Mouse (Mus musculus) lung, embryonic 16.5 days (tissue): ENCODE measurements at regions not wholly inside any gene's neighbourhood (a gene's known extent, or its start where the extent isn't known, plus 50 kb on each side); places are given as distances from the start of the nearest gene placed in this dataset.
A peak's percentile ranks its signal among the peaks of the same experiment; 100 is the strongest.

Source experiments
- ATAC-seq: fragments of 200-750 bp; cut with Nextera tagmentation; 2 replicates; pipeline ENCODE4 v1.8.0; 2017; ENCODE audit warnings: low read depth, mild to moderate bottlenecking, moderate library complexity
- H3K27ac ChIP-seq: fragments of 300-500 bp; sonication (generic); 2 replicates; pipeline ENCODE4 v1.5.1; 2014; ENCODE audit warnings: mild to moderate bottlenecking, control low read depth, low read length
- H3K27me3 ChIP-seq: fragments of 300-500 bp; sonication (generic); 2 replicates; pipeline ENCODE4 v1.6.1; 2014; ENCODE audit warnings: low read depth, low read length, mixed read lengths; ENCODE audit not compliant: control insufficient read depth, insufficient read depth
- H3K36me3 ChIP-seq: fragments of 300-500 bp; sonication (generic); 2 replicates; pipeline ENCODE4 v1.6.1; 2014; ENCODE audit warnings: low read length; ENCODE audit not compliant: control insufficient read depth, insufficient read depth
- H3K4me1 ChIP-seq: fragments of 300-500 bp; sonication (generic); replicated peaks from 2 replicates; pipeline ENCODE4 v1.6.1; 2014; ENCODE audit warnings: low read length, mixed read lengths; ENCODE audit not compliant: control insufficient read depth, insufficient read depth
- H3K4me2 ChIP-seq: fragments of 300-500 bp; sonication (generic); 2 replicates; pipeline ENCODE4 v1.6.1; 2014; ENCODE audit warnings: low read depth, low read length, control low read depth
- H3K4me3 ChIP-seq: fragments of 300-500 bp; sonication (generic); 2 replicates; pipeline ENCODE4 v1.5.1; 2014; ENCODE audit warnings: mild to moderate bottlenecking, low read length, control low read depth
- H3K9ac ChIP-seq: fragments of 300-500 bp; sonication (generic); 2 replicates; pipeline ENCODE4 v1.6.1; 2014; ENCODE audit warnings: low read length, control low read depth
- H3K9me3 ChIP-seq: fragments of 300-500 bp; sonication (generic); 2 replicates; pipeline ENCODE4 v1.6.1; 2016; ENCODE audit warnings: low read length; ENCODE audit not compliant: control insufficient read depth
- WGBS: fragments of 180-500 bp; shearing (Covaris S2); extraction: QIAGEN DNeasy Blood & Tissue Kit; methylation state at CpG from one replicate; pipeline ENCODE4 v1.1.7; 2014; 5-methylcytosine and 5-hydroxymethylcytosine counted together

DNA sequence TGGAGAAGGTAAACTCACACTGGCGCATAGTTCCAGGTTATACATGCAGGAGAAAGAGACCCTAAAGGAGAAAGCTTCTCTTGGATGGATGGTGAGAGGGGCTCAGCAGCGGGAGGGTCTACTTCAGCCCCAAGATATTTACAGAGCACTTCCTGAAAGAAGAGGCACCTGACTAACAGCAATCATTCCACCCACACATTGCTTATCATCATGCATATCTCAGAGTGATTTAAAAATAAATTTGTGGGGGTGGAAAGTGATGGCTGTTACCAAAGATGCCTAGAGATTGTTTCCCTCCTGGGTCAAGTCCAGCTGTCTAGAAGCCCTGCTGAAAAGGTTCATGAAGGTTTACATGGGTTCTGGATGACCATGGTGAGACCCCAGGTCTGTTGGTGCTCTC is 184.4 kb upstream of the Sesn3 start:
- no peak for ATAC-seq
- Histone ChIP-seq H3K27ac (no peak overlapping the region), H3K36me3 (no peaks in the 10 kb centered on the region), H3K4me3 (no peak overlapping the region), H3K9ac (no peak overlapping the region), H3K9me3 (no peaks in the 10 kb centered on the region), H3K4me1 (peaks cover 12% of the 10 kb centered on the region), H3K4me2 (no peak overlapping the region), H3K27me3 (no peaks in the 10 kb centered on the region)
- whole genome bisulfite sequencing = 72% methylated on average over 2 of the region's 2 CpGs

DNA sequence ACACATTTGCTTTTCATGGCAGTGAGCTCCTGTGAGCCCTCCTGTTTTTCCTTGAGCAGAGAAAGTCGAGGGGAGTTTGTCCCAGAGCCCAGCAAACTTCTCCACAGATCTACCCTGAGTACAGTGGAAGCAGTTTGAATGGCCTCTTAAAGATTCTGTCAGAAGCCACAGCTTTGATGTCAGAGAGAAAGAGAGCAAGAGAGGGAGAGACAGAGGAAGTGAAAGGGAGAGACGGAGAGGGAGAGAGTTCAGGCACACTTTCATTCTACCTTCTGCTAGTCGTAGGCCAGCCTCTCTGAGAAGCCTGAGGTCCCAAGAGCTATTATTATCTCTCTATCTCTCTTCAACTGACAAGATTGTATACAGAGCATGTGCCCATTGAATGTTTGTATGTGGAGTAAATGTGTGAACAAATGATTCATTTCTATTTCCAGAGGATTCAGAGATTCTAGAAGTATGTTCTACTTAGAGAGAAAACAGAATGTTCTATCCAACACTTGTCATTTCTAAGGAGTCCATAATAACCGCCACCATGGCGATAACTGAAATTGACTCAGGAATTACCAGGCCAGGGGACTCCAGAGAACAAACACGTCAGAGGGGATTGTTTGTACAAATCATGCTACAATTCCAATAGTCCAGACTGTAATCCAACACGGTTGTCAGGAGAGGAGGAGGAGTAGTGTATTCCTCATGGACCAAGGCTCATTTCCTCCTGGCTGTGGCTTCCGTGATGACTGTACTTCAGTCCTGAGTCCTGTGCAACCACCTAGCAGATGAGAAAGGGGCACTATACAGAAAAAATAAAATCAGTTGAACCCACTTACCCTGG is 183.6 kb upstream of the Sesn3 start:
- H3K4me3 ChIP-seq = no peak overlapping the region
- H3K27ac ChIP-seq = no peak overlapping the region
- no peak overlapping the region for H3K9ac ChIP-seq
- 51% methylated on average over 8 of the region's 8 CpGs for WGBS
- H3K36me3 ChIP-seq = no peaks in the 10 kb centered on the region
- no peaks in the 10 kb centered on the region for H3K9me3 ChIP-seq
- H3K4me1 ChIP-seq = peaks cover 12% of the 10 kb centered on the region
- H3K27me3 ChIP-seq = no peaks in the 10 kb centered on the region
- H3K4me2 ChIP-seq = no peak overlapping the region
- no peak for ATAC-seq

DNA sequence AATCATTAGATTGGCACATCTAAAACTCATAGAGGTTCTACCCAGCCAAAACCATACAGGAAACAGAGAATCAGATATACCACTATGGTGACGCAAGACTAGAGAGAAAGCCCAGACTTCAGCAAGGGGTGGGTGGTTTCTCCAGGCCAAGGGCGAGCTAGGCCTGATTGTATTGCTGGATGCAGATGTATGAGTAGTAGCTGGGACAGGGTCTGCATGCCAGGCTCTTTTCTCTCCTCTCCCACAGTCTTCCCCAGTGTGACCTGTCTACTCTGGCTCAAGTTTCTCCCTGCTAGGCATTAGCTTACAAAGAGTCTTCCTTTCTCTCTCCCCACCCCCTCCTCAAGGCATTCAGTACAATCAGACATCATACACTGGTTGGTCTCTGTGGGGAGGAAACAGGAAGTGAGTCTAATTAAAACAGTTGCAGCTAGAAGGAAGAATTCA is 181.8 kb upstream of the Sesn3 start:
- no peaks in the 10 kb centered on the region for H3K27me3 ChIP-seq
- ATAC-seq = peak; percentile 43; the same call in 1 of the 2 replicates
- H3K4me3 ChIP-seq = no peak overlapping the region
- no peaks in the 10 kb centered on the region for H3K9me3 ChIP-seq
- H3K9ac ChIP-seq = no peak overlapping the region
- 70% methylated on average over 2 of the region's 2 CpGs for WGBS
- no peaks in the 10 kb centered on the region for H3K36me3 ChIP-seq
- no peak overlapping the region for H3K27ac ChIP-seq
- peaks cover 12% of the 10 kb centered on the region for H3K4me1 ChIP-seq
- no peak overlapping the region for H3K4me2 ChIP-seq

DNA sequence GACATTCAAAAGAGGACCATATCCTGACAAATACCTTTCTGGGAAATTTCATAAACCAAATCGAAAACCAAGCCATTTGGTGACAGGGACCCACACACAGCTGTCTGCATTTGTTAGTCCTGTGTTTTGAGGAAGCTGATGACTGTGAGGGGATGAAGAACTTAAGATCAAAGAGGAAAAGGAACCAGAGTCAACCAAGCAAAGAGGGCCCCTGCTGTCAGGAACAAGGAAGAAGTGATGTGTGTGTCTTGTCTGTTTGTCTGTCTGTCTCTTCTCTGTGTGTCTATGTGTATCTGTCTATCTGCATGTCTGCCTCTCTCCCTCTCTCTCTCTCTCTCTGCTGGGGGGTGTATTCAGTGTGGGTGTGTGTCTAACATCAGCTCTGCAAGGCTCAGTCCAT is 171.3 kb upstream of the Sesn3 start:
- no peak overlapping the region for H3K9ac ChIP-seq
- WGBS = 71% methylated on average over 1 of the region's 1 CpGs
- no peaks in the 10 kb centered on the region for H3K9me3 ChIP-seq
- ATAC-seq = no peak
- no peak overlapping the region for H3K27ac ChIP-seq
- no peak overlapping the region for H3K4me2 ChIP-seq
- no peaks in the 10 kb centered on the region for H3K4me1 ChIP-seq
- no peaks in the 10 kb centered on the region for H3K36me3 ChIP-seq
- no peaks in the 10 kb centered on the region for H3K27me3 ChIP-seq
- H3K4me3 ChIP-seq = no peak overlapping the region

DNA sequence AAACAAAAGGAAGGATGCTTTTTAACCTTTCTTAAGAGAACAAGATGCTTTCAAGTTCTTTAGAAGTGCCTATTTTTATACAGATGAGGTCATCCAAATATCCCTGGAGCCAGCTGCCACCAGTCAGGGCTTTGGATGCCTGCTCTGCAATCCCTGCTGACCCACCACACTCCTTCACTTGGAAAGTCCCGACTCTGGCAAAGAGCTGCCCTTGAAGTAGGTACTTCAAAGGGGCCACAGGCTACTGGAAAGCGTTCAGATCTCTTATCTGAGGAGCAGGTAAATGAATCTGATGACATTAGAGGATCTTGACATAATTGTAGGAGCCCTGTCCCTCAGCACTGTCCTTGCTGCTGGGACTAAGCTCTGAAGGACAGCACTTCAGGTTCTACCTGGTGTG is 169.9 kb upstream of the Sesn3 start:
- Histone ChIP-seq H3K9ac (no peak overlapping the region), H3K9me3 (no peaks in the 10 kb centered on the region), H3K4me2 (no peak overlapping the region), H3K4me1 (no peaks in the 10 kb centered on the region), H3K27me3 (no peaks in the 10 kb centered on the region), H3K27ac (0 out of 2 replicates have a peak overlapping the region, but pooled peaks have one; percentile 22), H3K4me3 (no peak overlapping the region), H3K36me3 (no peaks in the 10 kb centered on the region)
- peak; percentile 81 for ATAC-seq
- 32% methylated on average over 2 of the region's 2 CpGs for WGBS

DNA sequence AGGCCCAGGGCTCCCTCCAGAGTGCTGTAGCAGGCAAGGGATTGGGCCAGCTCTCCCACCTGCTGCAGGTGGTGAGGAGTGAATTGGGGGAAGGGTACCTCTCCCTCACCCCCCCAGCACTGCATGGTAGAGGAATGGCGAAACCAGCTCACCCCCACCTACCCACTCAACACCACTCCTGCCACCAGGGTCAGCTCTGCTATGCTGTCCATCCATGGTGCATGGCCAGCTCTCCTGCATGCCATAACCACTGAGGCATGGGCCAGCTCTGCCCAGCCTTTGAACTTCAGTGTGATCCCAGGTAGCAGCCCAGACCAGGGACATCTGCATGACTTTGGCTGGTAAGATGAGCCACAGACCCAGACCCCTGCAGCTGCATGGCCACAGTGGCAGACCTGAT is 168.5 kb upstream of the Sesn3 start:
- H3K27ac ChIP-seq = no peak overlapping the region
- no peak overlapping the region for H3K4me3 ChIP-seq
- WGBS = 85% methylated on average over 1 of the region's 1 CpGs
- no peaks in the 10 kb centered on the region for H3K36me3 ChIP-seq
- H3K27me3 ChIP-seq = no peaks in the 10 kb centered on the region
- no peaks in the 10 kb centered on the region for H3K9me3 ChIP-seq
- ATAC-seq = no peak
- no peaks in the 10 kb centered on the region for H3K4me1 ChIP-seq
- H3K4me2 ChIP-seq = no peak overlapping the region
- H3K9ac ChIP-seq = no peak overlapping the region

DNA sequence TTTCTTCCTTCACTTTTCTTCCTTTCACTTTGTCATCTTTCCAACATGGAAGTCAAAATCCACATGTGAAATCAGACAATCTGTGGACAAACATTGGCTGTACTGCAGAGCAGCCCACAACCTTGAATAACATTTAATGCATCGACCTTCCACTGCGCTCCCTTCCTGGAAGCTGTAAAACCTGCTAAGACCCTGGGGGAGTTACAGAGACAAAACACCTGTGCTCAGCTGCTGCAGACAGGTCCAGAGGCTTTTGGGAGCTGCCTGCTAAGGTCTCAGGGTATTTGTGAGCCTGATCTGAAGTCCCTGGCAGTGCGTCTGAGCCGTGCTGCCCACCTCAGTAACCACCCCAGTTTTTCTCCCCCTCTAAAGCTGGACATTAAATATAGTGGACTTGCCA is 166.1 kb upstream of the Sesn3 start:
- no peak overlapping the region for H3K4me3 ChIP-seq
- no peaks in the 10 kb centered on the region for H3K36me3 ChIP-seq
- 49% methylated on average over 4 of the region's 4 CpGs for WGBS
- ATAC-seq = no peak
- no peak overlapping the region for H3K9ac ChIP-seq
- no peaks in the 10 kb centered on the region for H3K27me3 ChIP-seq
- no peaks in the 10 kb centered on the region for H3K9me3 ChIP-seq
- H3K27ac ChIP-seq = no peak overlapping the region
- no peaks in the 10 kb centered on the region for H3K4me1 ChIP-seq
- no peak overlapping the region for H3K4me2 ChIP-seq

DNA sequence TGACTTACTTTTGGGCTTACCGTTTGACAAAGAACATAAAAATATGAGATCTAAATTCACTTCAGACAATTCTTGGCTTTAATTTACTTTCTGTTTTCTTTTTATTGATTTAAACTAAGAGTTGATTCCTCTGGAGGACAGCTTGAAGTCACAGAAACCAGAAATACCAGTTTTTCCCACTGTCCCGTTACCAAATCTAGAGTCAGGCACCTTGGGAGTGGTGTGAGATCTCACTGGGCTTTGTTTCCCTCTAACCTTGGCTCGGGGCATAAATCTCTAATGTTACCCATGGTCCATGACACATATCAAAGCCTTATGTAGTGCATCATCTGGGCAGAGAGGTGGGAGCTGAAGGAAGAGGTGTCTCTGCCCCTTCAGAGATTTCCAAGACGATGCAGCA is 165.4 kb upstream of the Sesn3 start:
- Histone ChIP-seq H3K36me3 (no peaks in the 10 kb centered on the region), H3K4me2 (no peak overlapping the region), H3K27me3 (no peaks in the 10 kb centered on the region), H3K4me3 (no peak overlapping the region), H3K9me3 (no peaks in the 10 kb centered on the region), H3K9ac (no peak overlapping the region), H3K27ac (no peak overlapping the region), H3K4me1 (no peaks in the 10 kb centered on the region)
- 42% methylated on average over 4 of the region's 4 CpGs for WGBS
- ATAC-seq = no peak

DNA sequence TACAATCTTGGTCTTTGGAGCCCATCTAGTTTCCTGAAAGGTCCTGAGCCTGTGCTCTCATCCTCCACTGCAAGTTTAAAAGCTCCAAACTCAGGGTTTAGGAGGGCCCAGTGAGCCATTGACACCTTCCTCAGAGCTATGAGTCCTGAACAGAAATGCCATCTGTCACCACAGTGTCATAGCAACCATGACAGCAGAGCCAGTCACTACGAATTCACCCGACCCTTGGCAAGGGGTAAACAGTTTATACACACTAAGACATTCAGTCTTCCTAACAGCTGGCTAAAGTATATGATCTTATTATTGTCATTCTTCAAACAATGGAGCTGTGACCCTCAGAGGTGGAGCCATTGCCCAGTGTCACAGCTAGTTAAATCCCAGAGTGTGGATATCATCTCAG is 163.2 kb upstream of the Sesn3 start:
- Histone ChIP-seq H3K9ac (no peak overlapping the region), H3K27me3 (no peaks in the 10 kb centered on the region), H3K4me3 (no peak overlapping the region), H3K27ac (no peak overlapping the region), H3K9me3 (no peaks in the 10 kb centered on the region), H3K36me3 (no peaks in the 10 kb centered on the region), H3K4me2 (no peak overlapping the region), H3K4me1 (no peaks in the 10 kb centered on the region)
- WGBS = 18% methylated on average over 2 of the region's 2 CpGs
- no peak for ATAC-seq
